Mouse (Mus musculus) embryonic facial prominence, embryonic 15.5 days (tissue): ENCODE results near the gene Kctd11. TPM values are rescaled to one million over a fixed set of nuclear protein-coding genes. Genes with fewer than 3 reads are reported as not detected.
"Not testable (repeated sequence)": the region's sequence is repeated elsewhere in the genome, so short reads cannot be mapped to it uniquely, and the experiment has no call there.

Source experiments
- ATAC-seq: fragments of 200-750 bp; cut with Nextera tagmentation; 2 replicates; pipeline ENCODE4 v1.8.0; 2017; ENCODE audit warnings: low read depth, moderate TSS enrichment; ENCODE audit not compliant: insufficient number of reproducible peaks, low FRiP score, low TSS enrichment
- H3K27ac ChIP-seq: fragments of 300-500 bp; sonication (generic); replicated peaks from 2 replicates; pipeline ENCODE4 v1.5.1; 2015; ENCODE audit warnings: mild to moderate bottlenecking, inconsistent platforms
- H3K27me3 ChIP-seq: fragments of 300-500 bp; sonication (generic); 2 replicates; pipeline ENCODE4 v1.6.1; 2015; ENCODE audit warnings: inconsistent platforms
- H3K36me3 ChIP-seq: fragments of 300-500 bp; sonication (generic); 2 replicates; pipeline ENCODE4 v1.6.1; 2015; ENCODE audit warnings: mild to moderate bottlenecking, inconsistent platforms
- H3K4me1 ChIP-seq: fragments of 300-500 bp; sonication (generic); 2 replicates; pipeline ENCODE4 v1.6.1; 2015; ENCODE audit warnings: inconsistent platforms
- H3K4me2 ChIP-seq: fragments of 300-500 bp; sonication (generic); replicated peaks from 2 replicates; pipeline ENCODE4 v1.6.1; 2015; ENCODE audit warnings: mild to moderate bottlenecking, inconsistent platforms
- H3K4me3 ChIP-seq: fragments of 300-500 bp; sonication (generic); replicated peaks from 2 replicates; pipeline ENCODE4 v1.5.1; 2015; ENCODE audit warnings: mild to moderate bottlenecking, inconsistent platforms
- H3K9ac ChIP-seq: fragments of 300-500 bp; sonication (generic); 2 replicates; pipeline ENCODE4 v1.6.1; 2015; ENCODE audit warnings: inconsistent platforms
- H3K9me3 ChIP-seq: fragments of 300-500 bp; sonication (generic); replicated peaks from 2 replicates; pipeline ENCODE4 v1.6.1; 2016; ENCODE audit warnings: inconsistent platforms
- WGBS: fragments of 180-500 bp; shearing (Covaris S2); methylation state at CpG from one replicate; pipeline ENCODE4 v1.1.7; 2015; 5-methylcytosine and 5-hydroxymethylcytosine counted together
- polyA plus RNA-seq: library from polyadenylated mRNA; unstranded; fragments of >200 nt; fragmentation: Nextera tagmentation; extraction: Ambion mirVana; gene quantifications from 2 replicates; pipeline ENCODE4 v1.2.1, GENCODE M21; 2015

The Kctd11 gene
- polyA plus RNA-seq, 1 experiment from 2014 or later, result 18.1 TPM

GRCm38 (mm10) chr11:69918118-69918517, 36.9 kb upstream of the Kctd11 start:
- Histone ChIP-seq H3K27me3 (no peaks in the 10 kb centered on the region), H3K9ac (no peak overlapping the region), H3K9me3 (no peaks in the 10 kb centered on the region), H3K4me3 (0 out of 2 replicates have a peak overlapping the region, but pooled peaks have one; percentile 1), H3K4me2 (no peak overlapping the region), H3K4me1 (peaks cover 43% of the 10 kb centered on the region), H3K27ac (no peak overlapping the region), H3K36me3 (peaks cover 47% of the 10 kb centered on the region)
- 82% methylated on average over 5 of the region's 5 CpGs for WGBS
- ATAC-seq, result no peak

GRCm38 (mm10) chr11:69917379-69917948, 36.3 kb upstream of the Kctd11 start:
- 79% methylated on average over 8 of the region's 8 CpGs for WGBS
- Histone ChIP-seq H3K4me2 (no peak overlapping the region), H3K27me3 (no peaks in the 10 kb centered on the region), H3K27ac (no peak overlapping the region), H3K4me1 (peaks cover 46% of the 10 kb centered on the region), H3K9ac (no peak overlapping the region), H3K4me3 (no peak overlapping the region), H3K9me3 (no peaks in the 10 kb centered on the region), H3K36me3 (peaks cover 54% of the 10 kb centered on the region)
- ATAC-seq, result no peak

GRCm38 (mm10) chr11:69916652-69917378, 35.6 kb upstream of the Kctd11 start:
- 44% methylated on average over 7 of the region's 7 CpGs for WGBS
- ATAC-seq, result not testable (repeated sequence)

GRCm38 (mm10) chr11:69915667-69916627, 34.7 kb upstream of the Kctd11 start:
- ATAC-seq, result no peak
- Histone ChIP-seq H3K27me3 (no peaks in the 10 kb centered on the region), H3K9ac (no peak overlapping the region)

More at GRCm38 (mm10) chr11:69916652-69917378, 35.6 kb upstream of the Kctd11 start:
- H3K9ac ChIP-seq, H3K4me2 ChIP-seq, H3K9me3 ChIP-seq, H3K27ac ChIP-seq, H3K27me3 ChIP-seq, H3K4me3 ChIP-seq: not testable (repeated sequence)
- Histone ChIP-seq H3K36me3 (peaks cover 60% of the 10 kb centered on the region), H3K4me1 (peaks cover 46% of the 10 kb centered on the region)

GRCm38 (mm10) chr11:69914917-69915430, 33.8 kb upstream of the Kctd11 start:
- Histone ChIP-seq H3K27me3 (no peaks in the 10 kb centered on the region), H3K9me3 (no peaks in the 10 kb centered on the region), H3K4me2 (peak overlapping the region; percentile 89), H3K36me3 (peaks cover 79% of the 10 kb centered on the region), H3K27ac (0 out of 2 replicates have a peak overlapping the region, but pooled peaks have one; percentile 92), H3K4me3 (peak overlapping the region; percentile 75), H3K9ac (peak overlapping the region; percentile 80; the same call in 1 of the 2 replicates), H3K4me1 (peaks cover 46% of the 10 kb centered on the region)
- ATAC-seq, result no peak
- WGBS, result 27% methylated on average over 9 of the region's 9 CpGs

More at GRCm38 (mm10) chr11:69915667-69916627, 34.7 kb upstream of the Kctd11 start:
- WGBS, result 62% methylated on average over 5 of the region's 5 CpGs
- H3K9me3 ChIP-seq, result no peaks in the 10 kb centered on the region
- H3K4me1 ChIP-seq, result peaks cover 46% of the 10 kb centered on the region
- H3K4me3 ChIP-seq, result peak overlapping the region; percentile 75
- no peak overlapping the region for H3K27ac ChIP-seq
- H3K4me2 ChIP-seq, result peak overlapping the region; percentile 89; the same call in 1 of the 2 replicates
- peaks cover 69% of the 10 kb centered on the region for H3K36me3 ChIP-seq

GRCm38 (mm10) chr11:69914372-69914764, 33.2 kb upstream of the Kctd11 start:
- Histone ChIP-seq H3K9me3 (no peaks in the 10 kb centered on the region), H3K9ac (peak overlapping the region; percentile 80), H3K4me3 (peak overlapping the region; percentile 75), H3K36me3 (peaks cover 85% of the 10 kb centered on the region), H3K4me1 (peaks cover 43% of the 10 kb centered on the region), H3K4me2 (peak overlapping the region; percentile 89), H3K27me3 (no peaks in the 10 kb centered on the region), H3K27ac (peak overlapping the region; percentile 92)
- 0 out of 2 replicates have a peak, but pooled peaks have one; percentile 4 for ATAC-seq
- 3% methylated on average over 17 of the region's 17 CpGs for WGBS

GRCm38 (mm10) chr11:69913554-69914371, 32.6 kb upstream of the Kctd11 start, which contains the start of gene Gps2:
TSS of gene Gps2 (plus strand) at chr11:69913888.
- Histone ChIP-seq H3K9ac (peak within 1 kb of the TSS; percentile 80), H3K27me3 (no peaks in the 10 kb centered on the region), H3K27ac (peak within 1 kb of the TSS; percentile 92), H3K4me1 (peaks cover 37% of the 10 kb centered on the region), H3K4me3 (peak within 1 kb of the TSS; percentile 75), H3K4me2 (peak within 1 kb of the TSS; percentile 89), H3K36me3 (peaks cover 85% of the 10 kb centered on the region), H3K9me3 (no peaks in the 10 kb centered on the region)
- 1% methylated on average over 61 of the region's 61 CpGs for WGBS
- peak; percentile 89 for ATAC-seq

- peak overlapping the region; percentile 75 for H3K4me3 ChIP-seq
- H3K27me3 ChIP-seq, result no peaks in the 10 kb centered on the region
- peak overlapping the region; percentile 89 for H3K4me2 ChIP-seq
- ATAC-seq, result no peak
- H3K36me3 ChIP-seq, result peaks cover 85% of the 10 kb centered on the region
- 0 out of 2 replicates have a peak overlapping the region, but pooled peaks have one; percentile 80 for H3K9ac ChIP-seq
- H3K27ac ChIP-seq, result peak overlapping the region; percentile 92; the same call in 1 of the 2 replicates
- peaks cover 30% of the 10 kb centered on the region for H3K4me1 ChIP-seq
- WGBS, result 73% methylated on average over 15 of the region's 15 CpGs
- H3K9me3 ChIP-seq, result no peaks in the 10 kb centered on the region
These were observed 31.7 kb upstream of the Kctd11 start for GRCm38 (mm10) chr11:69912716-69913530.

- 82% methylated on average over 6 of the region's 6 CpGs for WGBS
- no peak overlapping the region for H3K27ac ChIP-seq
- H3K9me3 ChIP-seq, result no peaks in the 10 kb centered on the region
- no peak overlapping the region for H3K4me3 ChIP-seq
- ATAC-seq, result no peak
- H3K4me1 ChIP-seq, result peaks cover 30% of the 10 kb centered on the region
- peaks cover 85% of the 10 kb centered on the region for H3K36me3 ChIP-seq
- H3K9ac ChIP-seq, result no peak overlapping the region
- no peak overlapping the region for H3K4me2 ChIP-seq
- no peaks in the 10 kb centered on the region for H3K27me3 ChIP-seq
These were observed 30.5 kb upstream of the Kctd11 start for GRCm38 (mm10) chr11:69911701-69912100.
